Mouse (Mus musculus) granulocyte monocyte progenitor cell, adult 5-6 weeks (primary cell): ENCODE results near the gene Slc27a1. TPM values are rescaled to one million over a fixed set of nuclear protein-coding genes. Genes with fewer than 3 reads are reported as not detected.

Experiments used
- ATAC-seq: replicated peaks from 2 replicates; pipeline ENCODE4 v1.8.0; 2016; ENCODE audit warnings: mild to moderate bottlenecking, moderate TSS enrichment, inconsistent platforms; ENCODE audit not compliant: poor library complexity, severe bottlenecking
- total RNA-seq, 2 experiments: library from RNA; stranded (forward) in 1 of 2; stranded (reverse) in 1 of 2; fragments of 200-712, 200-1000 nt in 1 of 2; fragments of >200 nt in 1 of 2; fragmentation: Nextera tagmentation in 1 of 2; gene quantifications; 2 replicates each; pipeline ENCODE4 v1.2.3; 2014 to 2017

Slc27a1 gene
- total RNA-seq, 2 experiments from 2014 or later, result 6.2 to 7.8 TPM

DNA sequence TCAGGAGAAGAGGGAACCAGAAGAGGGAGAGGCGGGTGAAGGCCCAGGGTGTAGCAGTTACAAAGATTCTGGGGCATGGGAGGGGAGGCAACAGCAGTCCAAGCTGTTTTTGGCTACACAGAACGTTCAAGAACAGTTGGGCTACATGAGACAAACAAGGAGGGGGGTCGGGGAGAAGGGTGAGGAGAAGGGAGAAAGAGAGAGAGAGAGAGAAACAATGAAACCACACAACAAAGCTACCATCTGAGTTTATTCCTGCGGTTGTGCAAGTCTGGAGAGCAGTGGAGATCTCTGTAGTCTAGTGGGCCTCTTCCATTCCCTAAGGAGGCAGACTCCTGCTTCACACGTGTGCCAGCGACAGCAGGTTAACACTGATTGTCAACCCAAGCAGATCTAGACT, 14.7 kb upstream of the Slc27a1 start:
- ATAC-seq, result no peak

GRCm38 (mm10) chr8:71554644-71555043, 14.0 kb upstream of the Slc27a1 start:
- no peak for ATAC-seq

- peak; percentile 22 for ATAC-seq
These were observed 10.4 kb upstream of the Slc27a1 start, which contains the start of gene Tmem221 for GRCm38 (mm10) chr8:71558071-71558957. Gene Tmem221, minus strand, starts transcription at chr8:71558871.

GRCm38 (mm10) chr8:71558958-71559690, 9.6 kb upstream of the Slc27a1 start:
- ATAC-seq, result peak; percentile 78

- ATAC-seq, result no peak
These were observed 8.6 kb upstream of the Slc27a1 start for GRCm38 (mm10) chr8:71560071-71560470.

DNA sequence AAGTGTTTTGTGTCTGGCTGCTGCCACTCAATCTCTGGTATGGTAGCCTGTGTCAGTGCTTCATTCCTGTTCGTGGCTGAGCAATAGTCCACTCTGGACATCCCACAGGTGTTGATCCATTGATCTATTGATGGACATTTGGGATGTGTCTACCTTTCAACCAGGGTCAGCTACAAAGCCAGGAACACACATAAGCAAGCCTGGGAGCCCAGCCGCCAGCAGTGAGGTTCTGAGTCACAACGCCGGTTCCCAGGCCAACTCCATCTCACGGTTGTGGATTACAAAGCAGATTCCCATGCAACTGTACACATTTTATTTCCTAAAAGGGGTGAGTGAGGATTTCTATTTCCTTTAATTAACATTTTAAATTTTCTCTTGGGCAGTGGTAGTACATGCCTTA, 7.9 kb upstream of the Slc27a1 start:
- ATAC-seq, result no peak

- ATAC-seq, result peak; percentile 54
These were observed 7.3 kb upstream of the Slc27a1 start for GRCm38 (mm10) chr8:71561401-71561800.

DNA sequence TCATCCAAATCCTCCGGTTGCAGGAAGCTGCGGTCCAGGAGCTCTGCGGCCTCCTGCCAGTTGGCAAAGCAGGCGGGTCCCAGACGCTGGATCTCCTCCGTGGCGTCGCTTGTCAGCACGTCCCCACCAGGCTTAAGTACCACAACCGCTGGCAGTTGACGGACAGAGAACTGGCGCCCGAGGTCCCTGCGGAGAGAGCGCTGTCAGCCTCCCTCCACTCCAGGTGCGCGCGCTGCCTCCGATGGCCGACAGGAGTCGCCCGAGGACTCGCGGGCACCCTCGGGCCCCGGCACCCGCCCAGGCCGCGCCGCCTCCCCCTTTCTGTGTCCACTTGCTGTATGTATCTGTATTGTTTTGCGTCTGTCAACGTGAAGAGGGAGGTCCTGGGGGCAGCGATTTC, 5.9 kb upstream of the Slc27a1 start:
- ATAC-seq, result peak; percentile 70

DNA sequence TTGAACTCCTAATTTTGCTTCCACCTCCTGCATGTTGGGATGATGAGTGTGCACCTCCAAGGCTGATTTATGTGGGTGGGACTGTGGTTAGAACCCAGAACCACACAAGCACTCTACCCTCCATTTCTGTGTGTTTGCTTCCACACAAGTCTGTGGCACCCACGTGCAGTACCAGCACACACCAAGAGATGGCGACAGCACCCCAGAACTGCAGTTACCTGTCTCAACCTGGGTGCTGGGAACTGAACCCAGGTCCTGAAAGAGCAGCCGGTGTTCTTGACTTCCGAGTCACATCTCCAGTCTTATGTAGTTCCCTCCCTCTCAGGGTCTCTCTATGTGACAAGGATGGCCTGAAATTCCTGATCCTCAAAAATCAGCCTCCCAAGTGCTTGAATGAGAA, 4.7 kb upstream of the Slc27a1 start:
- no peak for ATAC-seq

DNA sequence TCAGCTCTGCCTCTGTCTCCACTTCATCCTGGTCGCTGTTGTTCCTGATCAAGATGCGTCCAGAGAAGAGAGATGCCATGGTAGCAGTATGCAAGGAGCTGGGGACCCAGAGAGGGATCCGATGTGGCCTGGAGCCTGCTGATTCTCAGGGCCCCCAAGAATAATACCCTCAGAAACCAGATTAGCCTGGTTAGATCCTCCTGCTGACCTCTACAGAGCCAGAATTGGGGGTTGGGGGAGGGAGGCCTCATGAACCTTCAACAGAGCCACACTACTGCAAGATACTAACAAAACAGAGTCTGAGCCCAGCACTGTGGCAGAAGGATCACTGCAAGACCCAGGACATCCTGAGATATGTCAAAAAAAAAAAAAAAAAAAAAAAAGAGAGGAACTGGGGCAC, 2.2 kb upstream of the Slc27a1 start, which contains the start of gene Nxnl1:
Gene Nxnl1 (minus strand): TSS at position 101 of the 400 bp plus-strand sequence.
- no peak for ATAC-seq

DNA sequence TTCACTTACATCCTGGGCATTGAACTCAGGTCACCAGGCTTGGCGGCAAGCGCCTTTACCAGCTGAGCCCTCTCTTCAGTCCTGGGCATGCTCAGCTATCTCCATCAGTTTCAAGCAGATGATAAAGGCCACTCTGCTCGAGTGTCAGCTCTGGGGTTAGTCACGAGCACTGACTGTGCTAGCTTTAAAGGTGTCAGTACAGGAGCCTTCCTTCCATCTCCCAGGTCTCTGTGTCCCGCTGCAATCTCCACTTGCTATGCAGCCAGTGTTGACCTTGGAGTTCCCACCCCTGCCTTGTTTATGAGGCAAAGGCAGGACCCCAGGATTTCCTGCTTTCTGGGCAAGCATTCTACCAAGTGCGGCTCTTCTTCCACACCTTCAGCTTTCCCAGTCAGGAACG, 1.1 kb upstream of the Slc27a1 start:
- no peak for ATAC-seq

DNA sequence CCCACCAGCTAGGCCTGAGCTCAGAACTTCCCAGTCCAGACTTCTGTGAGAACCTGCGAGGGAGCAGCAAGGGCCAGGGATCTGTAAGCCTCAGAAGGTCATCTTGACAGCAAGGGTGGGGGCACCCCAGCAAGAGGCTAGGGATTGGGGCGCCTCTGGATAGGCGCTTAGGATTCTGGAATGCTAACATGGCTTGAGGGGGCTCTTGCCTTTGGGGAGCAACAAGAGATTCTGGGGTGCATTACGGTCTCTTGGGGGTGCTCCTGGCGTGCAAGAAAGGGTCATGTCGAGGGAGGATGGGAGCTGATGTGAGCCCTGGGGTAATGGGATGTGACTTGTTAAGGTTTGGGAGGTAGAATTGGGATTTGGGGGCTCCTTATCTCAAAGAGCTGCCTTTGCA, 259 bp downstream of the Slc27a1 start:
- ATAC-seq, result no peak

- ATAC-seq, result peak; percentile 47
These were observed 946 bp downstream of the Slc27a1 start for GRCm38 (mm10) chr8:71569366-71570290.

DNA sequence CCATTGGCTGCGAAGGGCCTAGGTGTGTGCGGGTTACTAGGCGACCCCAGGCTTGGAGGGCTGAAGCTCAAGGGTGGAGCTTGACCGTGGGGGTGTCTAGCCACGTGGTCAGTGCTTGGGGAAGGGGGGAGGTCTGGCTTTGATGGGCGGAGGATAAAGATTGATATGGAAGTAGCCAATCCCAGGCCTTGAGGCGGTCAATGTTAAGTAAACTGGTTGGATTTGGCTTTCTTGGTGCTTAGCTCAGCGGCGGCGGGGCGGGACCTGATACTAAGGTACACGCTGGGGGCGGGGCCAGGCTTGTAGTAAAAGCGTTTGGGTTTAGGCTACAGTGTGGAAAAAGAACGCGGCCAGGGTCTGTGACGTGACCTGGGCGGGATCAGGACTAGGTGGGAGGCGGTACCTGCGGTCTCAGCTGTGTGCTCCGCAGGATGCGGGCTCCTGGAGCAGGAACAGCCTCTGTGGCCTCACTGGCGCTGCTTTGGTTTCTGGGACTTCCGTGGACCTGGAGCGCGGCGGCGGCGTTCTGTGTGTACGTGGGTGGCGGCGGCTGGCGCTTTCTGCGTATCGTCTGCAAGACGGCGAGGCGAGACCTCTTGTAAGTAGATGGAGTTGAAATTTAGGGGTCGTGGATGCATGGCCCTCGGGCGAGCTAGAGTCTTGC, 1.7 kb downstream of the Slc27a1 start:
- ATAC-seq, result peak; percentile 82

- ATAC-seq, result no peak
These were observed 3.4 kb downstream of the Slc27a1 start for GRCm38 (mm10) chr8:71572077-71572476.

GRCm38 (mm10) chr8:71572847-71573633, 4.4 kb downstream of the Slc27a1 start:
- ATAC-seq, result no peak

GRCm38 (mm10) chr8:71574426-71574825, 5.7 kb downstream of the Slc27a1 start:
- no peak for ATAC-seq

- ATAC-seq, result no peak
These were observed 6.3 kb downstream of the Slc27a1 start for GRCm38 (mm10) chr8:71575020-71575419.

- ATAC-seq, result no peak
These were observed 9.2 kb downstream of the Slc27a1 start for GRCm38 (mm10) chr8:71577856-71578387.
